Mouse (Mus musculus): ENCODE measurements around the gene Anks1.

DNA sequence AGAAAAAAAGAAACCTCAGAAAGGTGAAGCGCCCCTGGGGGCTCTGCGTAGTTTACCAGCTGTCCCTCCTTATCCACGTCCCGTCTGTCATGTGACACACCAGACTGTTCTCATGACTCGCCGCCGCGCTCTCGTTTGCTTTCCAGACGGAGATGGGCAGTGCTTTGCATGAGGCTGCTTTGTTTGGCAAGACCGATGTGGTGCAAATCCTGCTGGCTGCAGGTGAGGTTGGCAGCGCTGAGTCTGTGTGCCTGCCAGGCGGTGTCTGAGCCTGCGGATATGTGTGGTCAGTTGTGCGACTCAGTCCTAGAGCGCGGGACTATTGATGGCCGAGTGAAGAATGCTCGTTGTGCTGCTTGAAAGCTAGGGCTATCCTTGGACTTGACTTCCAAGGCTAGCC, 77.0 kb downstream of the Anks1 start:
- TF ChIP-seq ZNF384 (IDR thresholded peaks at IDR 0.05; ENCODE audit: low read depth, low read length) (no peak), ZC3H11A (IDR thresholded peaks at IDR 0.05; ENCODE audit: borderline replicate concordance, low read depth, low read length) (no peak), CHD2 (IDR thresholded peaks at IDR 0.05; ENCODE audit: low read depth, low read length) (no peak), HCFC1 (IDR thresholded peaks at IDR 0.05; ENCODE audit: borderline replicate concordance, insufficient read depth, low read length) (no peak)
